Mouse (Mus musculus): ENCODE results near the gene Focad.

Gene Focad

DNA sequence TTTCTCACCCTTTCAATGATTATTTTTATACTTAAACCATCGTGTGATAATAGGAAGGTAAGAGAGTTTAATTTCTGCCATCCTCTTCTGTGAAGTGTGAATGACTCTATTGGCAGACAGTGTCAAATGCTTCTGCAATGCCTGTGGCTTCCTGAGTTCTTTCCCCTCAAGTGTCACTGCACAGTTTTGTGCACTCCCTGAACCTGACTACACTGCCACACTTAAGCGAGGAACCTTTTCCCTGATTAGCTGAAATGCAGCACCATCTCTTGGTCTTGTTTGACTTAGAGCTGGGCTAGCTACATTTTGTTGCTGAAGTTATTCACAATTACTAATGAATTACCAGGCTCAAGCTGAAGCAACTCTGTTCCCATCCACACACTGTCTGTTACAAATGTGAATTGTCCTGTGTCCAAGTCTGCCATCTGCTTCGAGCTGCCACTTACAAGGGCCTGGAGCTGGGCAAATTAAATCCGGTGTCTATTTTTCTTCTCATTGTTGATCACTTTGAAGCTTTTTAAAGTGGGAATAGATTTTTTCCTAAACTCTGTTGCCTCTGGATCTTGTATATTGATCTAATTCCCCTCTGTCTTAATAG lies 101.6 kb downstream of the Focad start:
- CTCF ChIA-PET, result no interaction called here
- POLR2A ChIA-PET, result no interaction called here

DNA sequence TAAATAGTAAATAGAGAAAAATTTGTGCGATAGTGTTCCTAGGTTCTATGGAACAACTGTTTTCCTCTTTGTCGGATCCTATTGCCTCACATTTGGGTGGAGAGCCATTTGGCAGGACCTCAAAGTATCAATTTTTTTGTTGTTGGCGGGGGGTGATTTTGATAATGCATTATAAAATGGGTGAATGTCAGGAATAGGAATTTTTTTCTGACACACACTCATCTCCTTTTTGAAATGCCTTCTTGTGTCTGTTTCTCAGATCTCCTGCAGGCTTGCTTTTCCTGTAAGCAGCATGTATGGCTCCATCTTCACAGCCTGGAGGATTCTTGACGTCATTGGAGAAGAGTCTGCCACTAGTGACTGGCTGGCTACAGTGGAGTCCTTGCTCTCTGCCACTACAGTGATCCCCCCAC lies 102.1 kb downstream of the Focad start:
- POLR2A ChIA-PET, result no interaction called here
- CTCF ChIA-PET, result no interaction called here

DNA sequence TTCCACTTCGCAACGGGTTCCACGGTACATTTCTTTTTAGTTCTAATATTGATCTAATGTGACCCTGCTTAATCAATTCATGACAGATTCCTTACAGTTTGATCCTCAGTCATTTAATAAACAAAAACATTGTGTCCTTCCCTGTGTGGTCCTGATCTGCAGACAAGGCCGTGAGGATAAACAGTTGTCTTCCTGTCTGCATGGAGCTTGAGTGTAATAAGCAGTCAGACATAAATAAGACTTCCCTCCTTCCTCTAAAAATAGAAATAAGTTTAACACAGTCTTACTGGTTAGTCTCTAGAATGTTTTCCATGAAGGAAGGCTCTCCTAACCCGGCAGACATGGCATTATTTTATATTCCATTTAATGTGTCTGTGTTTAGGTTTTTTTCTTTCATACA lies 102.8 kb downstream of the Focad start:
- POLR2A ChIA-PET, result no interaction called here
- CTCF ChIA-PET, result no interaction called here

DNA sequence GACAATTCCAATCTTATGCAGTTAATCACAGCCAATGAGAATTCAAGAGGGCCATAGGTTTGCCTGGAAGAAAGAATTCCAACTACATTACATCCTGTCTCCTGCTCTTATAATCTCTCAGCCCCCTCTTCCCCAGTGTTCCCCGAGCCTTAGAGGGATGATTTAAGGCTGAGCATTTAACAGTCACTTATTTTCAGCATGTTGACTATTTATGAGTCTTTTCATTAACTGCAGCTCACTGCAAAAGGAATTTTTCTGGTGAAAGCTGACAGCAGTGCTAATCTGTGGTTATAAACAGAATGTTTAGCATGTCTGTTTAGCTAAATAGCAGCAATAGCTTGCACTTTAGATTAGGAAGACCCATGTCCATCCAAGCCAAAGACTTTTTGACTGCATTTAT lies 104.8 kb downstream of the Focad start:
- CTCF ChIA-PET, result no interaction called here
- POLR2A ChIA-PET, result no interaction called here

DNA sequence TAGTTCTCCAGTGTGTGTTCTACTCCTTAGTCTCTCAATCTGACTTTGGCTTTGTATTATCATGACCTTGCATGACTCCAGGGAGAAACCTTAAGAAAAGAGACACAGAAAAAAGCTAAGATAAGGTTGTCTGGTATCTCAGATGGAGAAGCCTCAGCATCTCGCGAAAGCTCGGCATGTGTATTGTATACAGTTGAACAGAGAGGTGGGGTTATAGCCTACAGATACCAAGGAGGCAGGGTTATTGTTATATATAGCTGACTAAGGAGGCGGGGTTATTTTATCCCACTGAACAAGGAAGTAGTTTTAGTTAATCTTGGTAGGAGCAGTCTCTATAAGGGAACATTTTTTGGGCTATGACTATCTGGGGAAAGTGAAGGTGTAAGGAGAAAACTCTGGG lies 106.6 kb downstream of the Focad start:
- ChIA-PET CTCF (no interaction called here), POLR2A (no interaction called here)

DNA sequence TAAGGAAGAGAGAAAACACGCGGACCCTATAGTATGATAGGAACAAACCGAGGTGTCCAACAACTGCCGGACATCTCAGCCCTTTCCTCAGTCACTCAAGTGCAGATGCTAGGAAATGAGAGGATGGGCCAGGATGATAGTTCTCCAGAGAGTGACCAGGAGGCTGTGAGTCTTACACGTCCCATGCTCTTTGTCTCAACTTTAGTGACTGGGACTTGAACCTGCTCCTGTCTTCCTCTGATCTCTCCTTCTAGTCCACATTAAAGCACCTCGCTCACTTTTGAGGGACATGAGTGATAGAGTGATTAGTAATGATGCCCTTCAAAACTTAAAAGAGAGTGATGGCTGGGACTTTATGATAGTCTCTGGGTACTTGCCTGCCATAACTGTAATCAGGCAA lies 114.2 kb downstream of the Focad start:
- ChIA-PET POLR2A (no interaction called here), CTCF (no interaction called here)

DNA sequence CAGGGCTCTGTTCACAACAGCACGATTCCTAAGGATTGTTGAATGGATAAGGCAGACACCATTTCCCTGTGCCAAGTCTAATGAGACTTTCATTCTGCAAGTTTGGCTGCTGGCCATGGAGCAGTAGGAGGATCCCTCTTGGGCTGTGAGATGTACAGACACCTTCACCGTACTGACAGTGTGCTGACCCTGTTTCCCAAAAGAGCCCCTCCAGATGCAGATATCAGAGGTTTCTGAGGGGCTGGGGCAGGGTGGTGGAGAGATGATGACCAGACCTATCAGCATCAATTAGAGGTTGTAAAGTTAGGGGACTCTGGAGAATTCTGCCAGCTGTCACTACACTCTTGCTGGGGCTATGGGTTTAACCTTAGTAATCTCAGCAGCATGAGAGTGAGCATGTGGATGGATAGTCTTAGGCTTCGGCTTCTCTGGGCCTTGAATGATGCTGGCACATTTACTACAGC lies 115.0 kb downstream of the Focad start:
- CTCF ChIA-PET, result interaction anchor here in 1 of 4 experiments (0.5 kb wide), 1 partner anchor 18 kb away, joined by 3 read pairs; no protein-coding TSS in a partner anchor
- POLR2A ChIA-PET, result no interaction called here

DNA sequence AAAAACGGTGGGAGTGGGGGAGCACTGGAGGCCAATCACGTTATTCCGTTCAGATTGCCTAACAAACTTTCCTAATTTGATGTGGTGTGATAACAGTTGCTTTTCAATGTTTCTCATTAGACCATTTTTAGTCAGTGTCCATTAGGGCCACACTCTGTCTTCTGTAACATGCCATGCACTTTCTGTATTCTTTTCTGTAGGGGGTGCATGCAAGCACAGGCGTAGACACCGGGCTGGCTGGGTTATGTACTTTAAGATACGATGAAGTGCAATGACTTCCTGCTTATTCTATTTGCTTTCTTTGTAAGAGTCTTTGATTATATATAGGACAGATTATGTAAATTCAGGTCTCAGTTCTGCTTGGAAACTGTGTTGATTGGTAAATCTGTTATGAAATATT lies 116.2 kb downstream of the Focad start:
- CTCF ChIA-PET, result no interaction called here
- POLR2A ChIA-PET, result no interaction called here

DNA sequence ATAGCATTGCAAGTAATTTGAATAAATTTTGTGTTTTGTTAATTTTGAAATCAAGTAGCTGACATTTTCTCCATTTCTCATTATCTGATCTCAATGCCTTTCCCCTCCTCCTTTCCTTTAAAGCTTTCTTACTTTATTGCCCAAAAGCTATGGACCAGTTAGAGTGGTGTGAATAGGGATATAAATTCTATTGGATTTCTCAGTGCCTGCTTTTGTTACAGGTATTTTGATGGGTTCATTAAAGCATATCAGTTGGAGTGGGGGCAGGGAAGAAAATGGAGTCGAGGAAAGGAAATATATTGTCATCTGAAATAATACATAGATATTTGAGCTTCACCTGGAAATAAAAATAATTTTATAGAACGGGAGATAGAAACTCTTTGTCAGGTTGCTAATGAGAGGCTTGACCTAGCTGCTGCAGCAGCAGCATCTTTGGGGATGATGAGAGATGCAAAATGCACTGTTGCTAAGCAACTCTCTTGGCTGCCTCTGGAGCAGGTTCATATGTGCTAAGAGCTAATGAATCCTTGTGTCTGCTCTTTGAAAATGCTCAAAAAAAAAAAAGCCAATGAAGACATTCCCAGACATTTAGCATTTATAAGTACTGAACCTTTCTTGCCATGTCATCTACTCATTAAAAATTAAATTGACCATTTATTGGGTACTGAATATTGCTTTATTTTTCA lies 116.9 kb downstream of the Focad start:
- ChIA-PET POLR2A (no interaction called here), CTCF (interaction anchor here in 1 of 4 experiments (0.7 kb wide), 1 partner anchor 449 kb away, joined by 3 read pairs; no protein-coding TSS in a partner anchor)

DNA sequence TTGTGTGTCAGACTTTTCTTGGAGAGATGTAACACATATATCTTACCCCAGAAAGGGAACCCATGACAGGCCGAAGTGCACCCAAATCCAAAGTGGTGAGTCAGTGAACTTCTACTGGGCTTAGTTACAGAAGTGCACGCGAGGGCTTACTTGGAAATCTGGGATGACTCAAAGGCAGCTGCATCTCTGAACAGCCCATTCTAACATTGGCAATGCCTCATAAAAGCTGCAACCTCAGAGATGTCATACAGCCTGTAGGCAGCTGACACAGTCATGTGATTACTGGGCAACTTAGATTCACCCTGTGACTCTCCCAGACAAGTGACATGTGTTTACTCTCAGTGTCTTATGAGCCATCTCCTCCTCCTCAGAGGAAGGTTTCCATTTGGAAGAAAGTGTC lies 119.5 kb downstream of the Focad start:
- ChIA-PET POLR2A (no interaction called here), CTCF (no interaction called here)

DNA sequence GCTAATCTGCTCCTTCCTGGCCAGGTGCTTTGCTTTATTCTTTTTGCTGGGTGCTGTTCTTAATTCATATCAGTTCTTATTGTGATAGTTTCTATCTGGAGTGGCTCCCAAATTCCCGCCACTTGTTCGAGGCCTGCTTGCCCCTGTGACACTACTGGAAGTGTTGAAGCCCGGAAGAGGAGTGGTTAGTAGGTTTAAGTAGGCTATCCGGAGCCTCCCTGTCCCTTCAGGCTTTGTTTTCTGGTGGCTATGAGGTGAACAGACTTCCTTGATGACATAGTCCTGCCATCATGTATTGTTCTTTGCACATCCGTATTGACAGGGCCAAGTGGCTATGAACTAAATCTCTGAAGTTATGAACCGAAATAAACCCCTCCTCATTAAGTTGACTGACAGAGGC lies 123.9 kb downstream of the Focad start:
- POLR2A ChIA-PET, result no interaction called here
- CTCF ChIA-PET, result no interaction called here

DNA sequence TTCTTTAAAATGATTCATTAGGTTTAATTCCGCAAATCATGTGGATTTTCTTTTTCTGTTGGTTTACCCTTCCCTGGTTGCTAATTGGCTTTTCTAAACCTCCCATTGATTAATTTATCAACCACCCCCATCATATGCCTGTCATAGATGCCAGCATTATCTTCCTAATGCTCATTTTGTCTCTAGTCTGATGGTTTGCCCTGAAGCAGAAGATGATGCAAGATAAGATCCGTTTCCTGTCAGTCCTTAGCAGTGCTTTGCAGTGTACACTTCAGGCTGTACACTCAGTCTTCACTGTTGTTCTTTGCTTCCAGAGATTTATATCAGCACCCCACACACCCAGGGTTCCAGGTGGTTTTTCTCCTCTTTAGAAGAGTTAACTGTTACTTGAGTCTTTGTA lies 124.4 kb downstream of the Focad start:
- ChIA-PET CTCF (no interaction called here), POLR2A (no interaction called here)

DNA sequence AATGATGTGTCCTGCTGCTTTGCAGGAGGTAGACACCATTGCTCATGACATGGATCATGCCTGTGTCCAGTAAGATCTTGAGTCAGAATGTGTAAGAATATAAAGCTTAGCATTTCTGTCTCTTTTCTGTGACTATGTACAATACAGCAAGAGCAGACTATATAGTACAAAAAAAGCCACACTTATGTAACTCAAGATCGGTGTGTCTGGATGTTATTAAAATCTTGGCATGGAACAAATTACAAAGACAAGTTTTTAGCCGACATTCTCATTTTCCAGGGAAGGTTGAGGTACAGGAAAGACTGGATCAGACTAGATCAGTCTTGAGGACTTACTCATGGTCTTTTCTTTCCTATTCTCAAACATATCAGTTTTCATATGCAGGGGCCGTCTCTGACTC lies 136.9 kb downstream of the Focad start:
- ChIA-PET CTCF (no interaction called here), POLR2A (no interaction called here)

DNA sequence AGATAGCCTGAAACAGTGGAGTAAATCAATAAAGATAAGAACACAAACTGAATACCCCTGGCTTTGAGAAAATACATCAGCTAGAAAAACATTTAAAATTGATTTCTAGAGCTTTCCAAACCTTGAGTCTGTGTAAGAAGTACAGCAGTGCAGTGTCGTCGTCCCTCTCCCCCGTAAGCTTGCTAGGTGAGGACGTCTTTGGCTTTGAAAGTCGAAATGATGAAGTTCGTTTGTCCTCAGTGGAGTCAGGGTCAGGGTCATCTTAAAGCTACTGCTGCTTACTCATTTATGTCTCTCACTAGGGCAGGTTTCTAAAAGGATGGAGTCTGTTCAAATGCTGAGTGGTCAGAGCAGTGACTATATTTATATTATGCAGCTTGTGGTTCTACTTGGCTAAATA lies 141.5 kb downstream of the Focad start:
- ChIA-PET CTCF (no interaction called here), POLR2A (interaction anchor here in 1 of 4 experiments (1.0 kb wide), 1 partner anchor 142 kb away, joined by 3 read pairs; no protein-coding TSS in a partner anchor)

DNA sequence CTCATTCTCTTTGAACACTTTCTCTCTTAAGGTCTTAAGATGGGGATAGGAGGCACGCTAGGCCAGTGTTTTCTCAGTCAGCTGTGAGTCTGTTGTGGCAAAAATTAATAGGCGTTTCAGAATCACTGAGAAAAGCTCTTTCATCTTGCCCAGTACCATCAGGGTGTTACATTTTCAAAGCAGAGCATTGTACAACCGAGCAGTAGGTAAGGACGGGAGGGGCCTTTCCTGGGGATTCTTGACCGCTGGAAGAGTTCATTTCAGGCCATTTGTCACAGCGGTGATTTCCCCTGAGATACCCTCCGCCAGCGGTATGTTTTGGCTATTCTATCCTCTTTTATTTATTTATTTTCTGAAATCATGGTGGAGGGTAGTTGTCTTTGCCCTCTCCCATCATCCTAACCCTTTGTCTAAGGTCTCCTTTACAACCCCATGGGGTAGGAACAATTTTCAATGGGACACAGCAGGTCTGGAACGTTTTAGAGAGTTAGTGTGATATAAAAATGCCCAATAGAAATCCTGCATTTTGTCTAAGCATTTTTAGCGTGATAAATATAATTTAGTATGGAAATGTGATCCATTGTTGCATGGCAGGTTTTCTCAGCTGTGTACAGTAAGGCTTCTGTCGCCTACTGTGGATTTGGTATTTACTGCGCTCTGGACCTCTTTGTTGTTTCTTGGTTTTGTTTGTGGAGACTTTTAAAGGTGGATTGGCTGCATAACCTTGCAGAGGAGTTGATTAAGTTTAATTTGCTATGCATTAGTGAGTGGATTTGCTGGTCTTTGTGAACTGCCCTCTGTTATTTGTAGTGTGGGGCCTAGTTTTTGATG lies 142.7 kb downstream of the Focad start:
- ChIA-PET CTCF (no interaction called here), POLR2A (interaction anchor here in 1 of 4 experiments (1.0 kb wide), 1 partner anchor 143 kb away, joined by 3 read pairs; no protein-coding TSS in a partner anchor)

DNA sequence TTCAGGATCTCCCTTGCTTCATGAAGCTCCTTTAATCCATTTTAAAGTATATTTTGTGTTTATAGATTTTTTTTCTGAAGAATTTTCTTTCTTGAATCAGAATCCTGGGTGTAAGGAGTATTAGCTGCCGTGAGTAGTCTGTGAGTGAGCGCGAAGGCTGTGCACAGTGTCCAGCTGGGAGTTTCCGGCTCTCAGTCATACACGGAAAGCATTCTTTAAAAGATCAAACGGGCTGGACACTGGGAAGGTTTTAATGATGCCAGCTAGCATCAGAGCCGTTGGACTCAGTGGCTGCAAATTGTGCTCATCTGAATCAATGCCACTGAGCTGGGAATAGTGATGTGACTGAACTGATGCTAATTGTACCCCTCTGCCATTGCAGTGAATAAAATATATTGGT lies 143.9 kb downstream of the Focad start:
- POLR2A ChIA-PET, result no interaction called here

DNA sequence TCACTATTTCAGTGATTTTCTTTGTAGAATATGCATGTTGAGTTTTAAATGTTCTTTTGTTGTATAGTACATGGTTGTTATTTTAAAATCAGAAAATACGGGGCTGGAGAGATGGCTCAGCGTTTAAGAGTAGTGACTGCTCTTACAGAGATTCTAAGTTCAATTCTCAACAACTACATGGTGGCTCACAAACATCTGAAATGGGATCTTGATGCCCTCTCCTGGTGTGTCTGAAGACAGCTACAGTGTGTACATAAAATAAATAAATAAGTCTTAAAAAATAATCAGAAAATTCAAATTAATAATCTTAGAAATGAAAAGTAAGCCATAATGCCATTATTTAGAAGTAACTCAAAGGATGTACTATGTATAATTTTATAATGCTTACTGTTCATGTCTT lies 149.4 kb downstream of the Focad start:
- ChIA-PET CTCF (no interaction called here), POLR2A (interaction anchor here in 2 of 4 experiments (1.2 to 1.3 kb wide), 2 partner anchors 9 to 150 kb away, joined by 3 read pairs; partner anchors contain the start of gene Focad (in 1 of the 2))

More for the DNA sequence above, 143.9 kb downstream of the Focad start:
- CTCF ChIA-PET, result interaction anchor here in 1 of 4 experiments (0.5 kb wide), 1 partner anchor 154 kb away, joined by 3 read pairs; no protein-coding TSS in a partner anchor

DNA sequence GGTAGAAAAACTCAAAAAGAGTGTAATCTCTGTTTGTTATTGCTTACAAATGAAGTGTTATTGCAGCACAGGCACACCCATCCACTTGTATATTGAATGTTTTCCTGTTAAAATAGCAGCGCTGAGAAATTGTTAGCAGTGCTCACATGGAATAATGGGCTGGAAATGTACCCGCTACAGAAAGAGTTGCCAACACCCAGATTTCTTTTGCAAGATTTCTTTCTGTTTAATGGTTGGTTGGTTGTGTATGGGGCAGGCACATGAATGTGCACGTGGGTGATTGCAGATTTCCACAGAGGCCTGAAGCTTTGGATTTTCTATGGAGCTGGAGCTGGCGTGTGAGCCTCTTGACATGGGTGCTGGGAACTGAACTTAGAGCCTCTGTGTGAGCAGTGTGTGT lies 151.1 kb downstream of the Focad start:
- ChIA-PET CTCF (no interaction called here), POLR2A (no interaction called here)

DNA sequence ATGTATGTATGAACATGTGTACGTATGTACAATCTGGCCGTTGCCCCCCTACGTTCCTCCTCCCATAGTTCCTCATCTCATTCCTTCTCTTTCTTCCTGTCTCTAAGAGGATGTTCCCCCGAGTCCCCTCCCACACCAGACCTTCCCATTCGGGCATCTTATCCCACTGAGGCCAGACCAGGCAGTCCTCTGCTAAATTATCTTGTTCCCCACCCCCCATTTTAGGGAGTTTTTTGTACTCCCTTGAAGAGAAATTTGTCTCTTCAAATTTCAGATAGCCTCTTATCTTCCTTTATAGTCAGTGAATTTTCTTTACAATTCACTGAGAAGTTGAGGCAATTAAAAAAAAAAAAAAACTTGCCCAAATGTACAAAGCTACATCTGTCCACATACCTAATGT lies 166.9 kb downstream of the Focad start:
- ChIA-PET POLR2A (no interaction called here), CTCF (no interaction called here)

DNA sequence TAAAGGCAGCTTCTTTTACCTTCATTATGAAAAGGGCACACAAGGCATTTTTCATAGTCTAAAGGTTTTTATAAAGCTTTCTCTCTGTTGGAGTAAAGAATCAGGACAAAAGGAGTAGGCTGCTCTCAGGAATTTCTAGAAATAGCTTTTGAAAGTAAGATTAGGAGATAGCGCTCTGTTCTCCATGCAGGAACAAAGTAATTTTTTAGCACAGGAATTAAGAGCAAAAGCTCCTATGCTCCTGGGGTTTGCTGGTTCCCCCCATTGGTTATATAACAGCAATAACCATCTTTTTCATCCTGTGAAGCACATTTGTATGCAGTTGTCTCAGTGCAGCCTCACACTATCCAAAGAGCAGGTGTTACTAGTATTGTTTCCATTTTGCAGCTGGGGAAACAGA lies 170.1 kb downstream of the Focad start:
- ChIA-PET CTCF (no interaction called here), POLR2A (no interaction called here)

All from embryonic stem cell, embryonic (primary cell).